Mouse (Mus musculus) small intestine, adult 2 months (tissue): ENCODE data around the gene Hoxa3.

Experiments used
- CTCF ChIP-seq: fragments of 200-500 bp; IDR thresholded peaks from 2 replicates; pipeline ENCODE4 v1.5.1; 2012; ENCODE audit warnings: low read depth, mild to moderate bottlenecking, control low read depth, inconsistent platforms, low read length, moderate library complexity, mixed read lengths; ENCODE audit not compliant: insufficient replicate concordance, insufficient read length; ENCODE audit errors: extremely low read depth
- POLR2A ChIP-seq: fragments of 200-500 bp; IDR thresholded peaks from 2 replicates; pipeline ENCODE4 v1.6.1; 2012; ENCODE audit warnings: low read depth, mild to moderate bottlenecking, control low read depth, inconsistent platforms, low read length, moderate library complexity

GRCm38 (mm10) chr6:52253511-52254500 is 40.7 kb upstream of the Hoxa3 start:
- TF ChIP-seq CTCF (no peak), POLR2A (no peak)
